Mouse (Mus musculus) adrenal gland, postnatal 14 days (tissue): ENCODE results near the gene Sin3b. TPM values are rescaled to one million over a fixed set of nuclear protein-coding genes. Genes with fewer than 3 reads are reported as not detected.

ENCODE experiments used
- DNase-seq: peaks from one replicate; pipeline ENCODE4 v3.0.0; 2021; ENCODE audit warnings: mixed read lengths
- microRNA-seq, 2 experiments: library from miRNA; unstranded; fragments of <30 nt; microRNA quantifications; one replicate each; pipeline ENCODE4 v1.2.0; 2021
- total RNA-seq: library from RNA; stranded (reverse); gene quantifications from 2 replicates; pipeline ENCODE4 v1.2.3, GENCODE M21; 2021

Sin3b gene
- total RNA-seq, 1 experiment from 2014 or later = 190 TPM

DNA sequence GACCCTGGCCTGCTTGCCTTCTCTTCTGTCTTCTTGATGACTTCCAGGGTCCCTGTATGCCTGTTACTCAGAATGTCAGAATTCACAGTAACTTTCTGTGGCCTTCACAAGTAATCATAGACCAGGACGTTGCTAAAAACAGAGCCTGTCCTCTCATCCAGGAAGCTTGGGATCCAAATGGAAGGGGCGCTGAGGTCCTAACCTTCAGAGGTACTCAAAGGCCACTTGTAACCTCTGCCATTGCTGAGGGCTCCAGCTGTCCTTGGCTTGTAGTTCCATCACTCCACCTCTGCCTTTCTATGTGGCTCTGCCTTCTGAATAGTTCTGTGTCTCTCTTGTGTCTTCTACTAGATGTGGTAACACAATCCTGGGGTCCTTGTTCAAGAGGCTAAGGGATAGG lies 30.7 kb downstream of the Sin3b start:
- DNase-seq = no peak

DNA sequence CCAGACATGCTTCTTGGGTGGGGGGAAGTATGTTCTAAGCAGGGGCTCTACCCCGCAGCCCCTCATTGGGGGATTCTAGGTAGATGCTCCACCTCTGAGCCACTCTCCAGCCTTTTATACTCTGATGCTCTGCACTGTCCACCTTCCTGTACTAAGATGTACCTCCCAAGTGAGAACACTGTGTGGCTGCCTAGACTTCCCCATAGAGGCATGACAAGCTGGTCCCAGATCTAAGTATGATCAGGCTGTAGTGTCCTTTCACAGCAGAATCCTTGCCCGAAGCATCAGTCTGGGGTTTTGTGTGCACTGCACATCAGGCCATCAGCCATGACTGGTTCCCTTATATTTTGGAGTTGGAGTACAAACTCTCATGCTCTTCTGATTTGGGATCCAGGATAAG lies 32.9 kb downstream of the Sin3b start:
- DNase-seq = no peak

- no peak for DNase-seq
These were observed 33.8 kb downstream of the Sin3b start for GRCm38 (mm10) chr8:72756771-72757390.

DNA sequence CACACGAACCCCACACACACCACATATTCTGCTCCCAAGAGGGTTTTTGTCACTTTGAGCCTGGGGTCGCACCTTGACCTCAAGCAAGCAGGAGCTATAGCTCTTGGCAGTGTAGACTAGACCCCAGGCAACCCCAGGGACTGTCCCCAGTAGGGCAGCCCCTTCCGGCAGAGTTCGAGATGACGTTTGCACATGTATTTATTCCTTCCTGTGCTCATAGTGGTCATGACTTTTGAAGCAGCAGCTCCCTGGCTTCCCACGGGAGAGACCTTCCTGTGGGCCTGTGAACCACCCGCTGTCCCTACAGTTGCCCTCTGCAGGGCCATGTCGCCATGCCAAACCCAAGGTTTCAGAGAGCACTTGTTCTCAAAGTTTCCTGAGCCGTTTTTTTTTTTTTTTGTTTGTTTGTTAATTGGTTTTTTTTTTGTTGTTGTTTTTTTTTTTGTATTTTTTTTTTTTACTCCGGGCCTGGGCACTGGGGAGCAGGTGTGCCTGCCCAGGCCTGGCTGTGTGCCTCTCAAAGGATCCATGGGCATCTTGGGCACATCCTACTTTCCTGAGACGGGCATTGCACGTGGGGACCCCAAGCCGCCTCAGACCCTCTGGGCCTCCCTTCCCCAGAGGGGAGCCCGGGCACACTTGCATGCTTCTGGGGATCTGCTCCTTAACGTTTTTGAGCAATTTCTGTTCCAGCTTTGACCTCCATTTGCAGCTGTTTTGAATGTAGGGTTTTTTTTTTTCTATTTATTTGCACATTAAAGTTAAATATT lies 34.5 kb downstream of the Sin3b start:
- peak; percentile 3 for DNase-seq

GRCm38 (mm10) chr8:72758310-72758709 lies 35.2 kb downstream of the Sin3b start:
- peak; percentile 14 for DNase-seq

- no peak for DNase-seq
These were observed 37.1 kb downstream of the Sin3b start for GRCm38 (mm10) chr8:72760216-72760615.

GRCm38 (mm10) chr8:72761322-72762051 lies 38.4 kb downstream of the Sin3b start, which contains the start of gene F2rl3:
F2rl3 (plus strand) TSS chr8:72761880.
- DNase-seq = peak; percentile 52

DNA sequence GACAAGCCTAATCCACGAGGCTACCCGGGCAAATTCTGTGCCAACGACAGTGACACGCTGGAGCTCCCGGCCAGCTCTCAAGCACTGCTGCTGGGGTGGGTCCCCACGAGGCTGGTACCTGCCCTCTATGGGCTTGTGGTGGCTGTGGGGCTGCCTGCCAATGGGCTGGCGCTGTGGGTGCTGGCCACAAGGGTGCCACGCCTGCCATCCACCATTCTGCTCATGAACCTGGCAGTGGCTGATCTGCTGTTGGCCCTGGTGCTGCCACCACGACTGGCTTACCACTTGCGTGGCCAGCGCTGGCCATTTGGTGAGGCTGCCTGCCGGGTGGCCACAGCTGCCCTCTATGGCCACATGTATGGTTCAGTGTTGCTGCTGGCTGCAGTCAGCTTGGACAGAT lies 39.2 kb downstream of the Sin3b start:
- peak; percentile 4 for DNase-seq

DNA sequence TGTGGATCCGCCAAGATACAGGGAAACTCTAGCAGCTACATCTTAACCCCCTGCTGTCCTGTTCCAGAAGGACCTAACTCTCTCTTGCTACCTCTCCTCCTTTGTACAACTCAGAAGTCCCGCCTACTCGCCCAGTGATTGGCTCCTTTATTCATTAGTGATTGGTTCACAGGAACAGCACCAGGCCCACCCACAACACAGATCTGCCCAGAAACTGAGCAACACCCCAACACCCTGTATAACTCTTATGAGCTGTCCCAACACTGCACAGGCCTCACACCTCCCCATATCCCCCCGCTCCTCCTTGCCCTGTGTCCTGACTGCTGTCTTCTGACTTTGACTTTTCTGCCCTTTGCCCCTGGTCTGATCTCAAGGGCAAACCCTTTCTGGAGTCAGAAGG lies 42.6 kb downstream of the Sin3b start:
- peak; percentile 3 for DNase-seq

DNA sequence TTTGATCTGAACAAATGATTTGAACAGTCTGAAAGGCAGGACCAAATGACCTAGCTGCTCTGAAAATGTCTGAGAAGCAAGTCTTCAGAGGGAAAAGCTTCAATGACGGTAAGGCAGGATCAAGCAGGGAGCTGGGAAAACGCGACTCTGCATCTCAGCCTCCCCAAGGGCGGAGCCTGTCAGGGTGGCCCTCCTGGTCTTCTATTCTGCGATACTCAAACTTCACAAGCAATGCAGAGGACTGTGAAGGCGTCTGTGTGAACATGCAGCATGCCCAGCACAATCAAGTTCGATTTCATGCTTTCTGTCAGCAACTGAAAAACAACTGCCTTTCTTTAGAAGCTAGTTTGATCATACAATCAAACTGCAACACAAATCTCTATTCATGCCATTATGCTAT lies 43.7 kb downstream of the Sin3b start:
- no peak for DNase-seq

DNA sequence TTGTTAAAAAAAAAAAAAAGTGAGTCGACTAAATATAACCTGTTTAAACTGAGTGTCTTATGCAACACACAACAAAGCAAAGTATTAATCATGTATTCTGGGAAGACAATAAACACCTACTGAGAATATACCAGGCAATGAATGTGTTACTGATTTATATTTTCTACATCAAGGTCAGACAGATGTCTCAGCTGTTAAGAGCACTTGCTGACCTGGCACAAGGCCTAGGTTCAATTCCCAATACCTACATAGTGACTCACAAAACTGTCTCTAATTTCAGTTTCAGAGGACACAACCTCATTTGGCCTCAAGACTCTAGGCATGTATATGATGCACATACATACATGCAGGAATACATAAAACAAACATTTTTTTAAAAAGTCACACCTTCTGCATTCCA lies 54.7 kb downstream of the Sin3b start:
- DNase-seq = no peak

GRCm38 (mm10) chr8:72780644-72781043 lies 57.6 kb downstream of the Sin3b start:
- no peak for DNase-seq

- DNase-seq = no peak
These were observed 78.5 kb downstream of the Sin3b start for GRCm38 (mm10) chr8:72801583-72801982.

Small RNA genes lying within 50 kb of the gene (microRNA-seq; reads per million reads assigned to microRNA genes)
- gene Gm26237 = 0 reads per million in 2 experiments

Other genes starting within 250 kb of the Sin3b start
- 49.6 and 68.5 TPM in 2 replicates for gene Cherp, start 248.1 kb upstream of the Sin3b start, total RNA-seq
- 33.6 and 34.9 TPM in 2 replicates for gene Slc35e1, start 230.7 kb upstream of the Sin3b start, total RNA-seq
- gene Med26, start 175.0 kb upstream of the Sin3b start, total RNA-seq = 9.5 and 10.0 TPM in 2 replicates
- 79.7 and 95.5 TPM in 2 replicates for gene Smim7, start 152.2 kb upstream of the Sin3b start, total RNA-seq
- 9.3 and 10.5 TPM in 2 replicates for gene Tmem38a, start 151.2 kb upstream of the Sin3b start, total RNA-seq
- 0.41 and 0.60 TPM in 2 replicates for gene Nwd1, start 76.6 kb upstream of the Sin3b start, total RNA-seq
- gene F2rl3, start 38.6 kb downstream of the Sin3b start, total RNA-seq = 3.2 and 4.4 TPM in 2 replicates